Mouse (Mus musculus) midbrain, embryonic 14.5 days (tissue): ENCODE measurements around the gene 6030498E09Rik. TPM values are rescaled to one million over a fixed set of nuclear protein-coding genes. Genes with fewer than 3 reads are reported as not detected.
A peak's percentile ranks its signal among the peaks of the same experiment; 100 is the strongest.

Experiments used
- ATAC-seq: fragments of 200-750 bp; cut with Nextera tagmentation; 2 replicates; pipeline ENCODE4 v1.8.0; 2017; ENCODE audit warnings: moderate number of reproducible peaks, moderate library complexity; ENCODE audit not compliant: low FRiP score, low TSS enrichment
- DNase-seq: peaks from one replicate; pipeline ENCODE4 v3.0.0-alpha.2; 2015
- H3K27ac ChIP-seq: fragments of 300-500 bp; sonication (generic); replicated peaks from 2 replicates; pipeline ENCODE4 v1.5.1; 2014; ENCODE audit warnings: mild to moderate bottlenecking, low read depth, low read length, moderate library complexity
- H3K27me3 ChIP-seq: fragments of 300-500 bp; sonication (generic); 2 replicates; pipeline ENCODE4 v1.6.1; 2014; ENCODE audit warnings: low read length, control low read depth, mixed read lengths; ENCODE audit not compliant: control insufficient read depth, insufficient read depth
- H3K36me3 ChIP-seq: fragments of 300-500 bp; sonication (generic); 2 replicates; pipeline ENCODE4 v1.6.1; 2014; ENCODE audit warnings: low read length, control low read depth; ENCODE audit not compliant: control insufficient read depth, insufficient read depth
- H3K4me1 ChIP-seq: fragments of 300-500 bp; sonication (generic); 2 replicates; pipeline ENCODE4 v1.6.1; 2014; ENCODE audit warnings: mild to moderate bottlenecking, antibody characterized with exemption, low read length, control low read depth; ENCODE audit not compliant: control insufficient read depth, insufficient read depth
- H3K4me2 ChIP-seq: fragments of 300-500 bp; sonication (generic); 2 replicates; pipeline ENCODE4 v1.6.1; 2014; ENCODE audit warnings: mild to moderate bottlenecking, low read length, moderate library complexity
- H3K4me3 ChIP-seq: fragments of 300-500 bp; sonication (generic); replicated peaks from 2 replicates; pipeline ENCODE4 v1.5.1; 2014; ENCODE audit warnings: low read depth, low read length
- H3K9ac ChIP-seq: fragments of 300-500 bp; sonication (generic); replicated peaks from 2 replicates; pipeline ENCODE4 v1.6.1; 2014; ENCODE audit warnings: mild to moderate bottlenecking, low read length, moderate library complexity
- H3K9me3 ChIP-seq: fragments of 300-500 bp; sonication (generic); 2 replicates; pipeline ENCODE4 v1.6.1; 2016; ENCODE audit warnings: low read length, control low read depth, mixed read lengths; ENCODE audit not compliant: control insufficient read depth
- WGBS: fragments of 180-500 bp; shearing (Covaris S2); extraction: QIAGEN DNeasy Blood & Tissue Kit; methylation state at CpG from one replicate; pipeline ENCODE4 v1.1.7; 2014; 5-methylcytosine and 5-hydroxymethylcytosine counted together
- polyA plus RNA-seq: library from polyadenylated mRNA; unstranded; fragments of >200 nt; fragmentation: Nextera tagmentation; extraction: Ambion mirVana; gene quantifications from 2 replicates; pipeline ENCODE4 v1.2.1, GENCODE M21; 2014

The 6030498E09Rik gene
- not detected in 2 replicates for polyA plus RNA-seq

DNA sequence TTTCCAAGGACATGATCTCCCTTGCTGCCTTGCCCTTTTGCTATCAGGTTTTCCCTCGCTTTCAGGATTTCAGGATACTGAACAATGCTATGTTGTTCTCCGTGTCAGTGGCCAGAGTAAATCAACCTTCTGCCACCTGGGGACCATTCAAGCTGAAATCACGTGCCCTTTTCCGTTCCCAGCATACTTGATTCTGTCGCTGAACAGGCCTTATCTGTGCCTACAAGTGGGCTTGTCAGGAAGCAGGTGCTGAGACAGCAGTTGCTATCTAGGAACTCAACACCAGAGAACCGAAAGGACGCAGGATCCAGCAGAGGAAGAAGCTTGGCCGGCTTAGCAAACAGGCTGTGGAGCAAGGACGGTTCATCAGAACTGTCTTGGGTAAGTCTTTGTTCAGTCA, at the start of gene 6030498E09Rik:
6030498E09Rik (plus strand) TSS at position 194 of the 400 bp plus-strand sequence.
- Histone ChIP-seq H3K9me3 (no peaks in the 10 kb centered on the region), H3K4me2 (no peak within 1 kb of the TSS), H3K36me3 (no peaks in the 10 kb centered on the region), H3K27ac (no peak within 1 kb of the TSS), H3K9ac (no peak within 1 kb of the TSS), H3K4me1 (no peaks in the 10 kb centered on the region), H3K4me3 (no peak within 1 kb of the TSS), H3K27me3 (no peaks in the 10 kb centered on the region)
- 78% methylated on average over 9 of the region's 9 CpGs for WGBS
- ATAC-seq, result no peak
- no peak for DNase-seq

DNA sequence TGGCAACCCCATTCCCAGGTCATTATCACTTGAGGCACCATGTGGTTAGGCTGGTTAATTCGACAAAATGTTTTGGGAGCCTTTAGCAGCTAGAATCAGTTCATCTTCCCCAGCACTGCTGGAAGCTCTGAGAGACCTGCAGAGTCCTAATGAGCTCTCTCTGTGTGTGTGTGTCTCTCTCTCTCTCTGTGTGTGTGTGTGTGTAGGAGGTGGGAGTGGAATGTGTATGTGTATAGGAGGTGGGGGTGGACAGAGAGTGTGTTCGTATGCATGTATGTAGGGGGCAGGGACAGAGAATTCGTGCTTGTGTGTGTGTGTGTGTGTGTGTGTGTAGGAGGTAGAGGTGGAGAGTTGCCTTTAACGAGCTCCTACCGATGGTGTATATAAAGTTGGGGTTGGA, 42.4 kb upstream of the 6030498E09Rik start:
- H3K27me3 ChIP-seq, result no peaks in the 10 kb centered on the region
- H3K9ac ChIP-seq, result no peak overlapping the region
- H3K4me3 ChIP-seq, result no peak overlapping the region
- WGBS, result 45% methylated on average over 5 of the region's 5 CpGs
- no peaks in the 10 kb centered on the region for H3K9me3 ChIP-seq
- H3K36me3 ChIP-seq, result no peaks in the 10 kb centered on the region
- no peak overlapping the region for H3K27ac ChIP-seq
- no peak overlapping the region for H3K4me2 ChIP-seq
- no peaks in the 10 kb centered on the region for H3K4me1 ChIP-seq
- no peak for DNase-seq
- ATAC-seq, result no peak

DNA sequence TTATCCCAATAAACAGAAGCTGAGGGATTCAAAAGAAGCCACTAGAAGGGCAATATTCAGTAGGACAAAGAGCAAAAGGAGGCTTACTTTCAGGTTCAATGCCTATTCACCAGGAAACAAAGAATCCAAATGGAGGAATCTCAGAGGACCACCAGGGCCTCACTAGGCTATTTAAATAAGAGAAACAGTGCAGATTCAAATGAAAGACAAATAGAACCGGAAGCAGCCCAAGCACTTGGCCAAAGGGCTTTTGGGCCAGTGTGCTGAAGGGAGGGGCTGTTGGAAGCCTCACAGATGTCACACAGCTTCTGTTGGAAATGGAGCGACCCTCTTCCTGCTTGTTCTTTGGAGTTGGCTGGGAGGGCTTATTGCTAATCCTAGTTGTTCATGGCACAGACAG, 41.8 kb upstream of the 6030498E09Rik start:
- ATAC-seq (no peak), DNase-seq (peak; percentile 14)
- Histone ChIP-seq H3K4me3 (no peak overlapping the region), H3K27me3 (no peaks in the 10 kb centered on the region), H3K27ac (no peak overlapping the region), H3K36me3 (no peaks in the 10 kb centered on the region), H3K4me1 (no peaks in the 10 kb centered on the region), H3K4me2 (no peak overlapping the region), H3K9ac (no peak overlapping the region), H3K9me3 (no peaks in the 10 kb centered on the region)
- 42% methylated on average over 2 of the region's 2 CpGs for WGBS

DNA sequence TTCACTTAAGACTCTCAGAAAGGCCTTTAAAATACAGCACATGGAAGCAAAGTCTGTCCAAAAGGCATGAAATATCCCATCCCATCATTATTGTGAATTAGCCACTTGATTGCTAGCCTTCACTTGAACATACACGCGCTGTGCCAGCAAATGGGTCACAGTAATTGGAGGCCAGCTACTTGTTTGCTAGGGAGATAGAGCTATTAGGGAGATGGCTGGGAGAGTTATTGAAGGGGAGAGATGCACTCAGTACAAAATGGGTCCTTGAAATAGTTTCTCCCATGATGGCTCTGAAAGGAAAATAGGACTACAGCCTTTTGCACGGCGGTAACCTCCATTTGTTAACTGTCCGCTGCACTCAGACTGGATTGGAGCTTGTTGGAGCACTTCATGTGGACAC, 38.8 kb upstream of the 6030498E09Rik start:
- WGBS, result 93% methylated on average over 5 of the region's 5 CpGs
- ATAC-seq (no peak), DNase-seq (no peak)
- Histone ChIP-seq H3K4me1 (no peaks in the 10 kb centered on the region), H3K27ac (no peak overlapping the region), H3K4me3 (no peak overlapping the region), H3K9me3 (no peaks in the 10 kb centered on the region), H3K36me3 (no peaks in the 10 kb centered on the region), H3K27me3 (no peaks in the 10 kb centered on the region), H3K9ac (no peak overlapping the region), H3K4me2 (no peak overlapping the region)

DNA sequence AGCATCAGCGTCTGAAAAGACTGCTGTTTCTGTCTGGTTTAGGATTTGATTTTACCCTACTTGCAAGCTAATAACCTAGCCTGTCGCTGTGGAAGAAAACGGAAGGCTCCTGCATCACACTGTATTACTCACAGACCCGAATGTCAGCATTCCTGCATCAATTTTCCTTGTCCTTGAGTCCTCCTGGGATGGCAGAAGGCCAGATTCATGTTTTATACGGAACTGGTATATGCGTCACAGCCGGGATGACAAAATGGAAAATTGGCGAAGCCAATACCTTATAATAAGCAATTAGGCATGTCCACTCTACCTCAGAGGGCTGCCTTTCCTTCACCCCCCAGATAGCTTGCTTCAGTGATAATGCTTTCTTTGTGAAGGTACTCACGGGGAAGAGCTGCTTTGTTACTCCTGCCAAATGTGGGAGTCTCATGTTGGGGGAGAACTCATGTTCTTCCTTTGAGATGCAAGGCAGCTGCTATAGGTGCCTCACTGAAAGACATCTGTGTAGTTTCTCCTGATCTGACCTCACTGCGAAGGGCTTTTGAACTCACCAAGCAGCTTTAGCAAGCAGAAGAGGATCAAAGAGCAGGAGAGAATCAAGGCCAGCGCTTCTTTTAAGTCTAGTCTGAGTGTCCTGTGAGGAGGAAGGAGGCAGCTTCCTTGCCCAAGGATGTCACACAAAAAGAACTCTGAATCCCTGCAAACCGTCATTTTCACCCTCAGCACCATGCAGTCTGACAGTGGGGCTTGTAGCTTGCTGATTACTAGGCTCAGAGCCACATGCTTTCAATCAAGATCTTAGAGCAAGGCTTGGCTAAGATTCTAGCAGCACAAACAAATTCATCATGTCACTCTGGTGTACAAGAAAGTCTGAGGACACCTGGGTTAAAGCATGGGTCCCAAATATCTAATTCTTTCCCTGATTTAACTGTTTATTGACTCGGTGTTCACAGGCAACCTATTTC, 37.3 kb upstream of the 6030498E09Rik start:
- Histone ChIP-seq H3K27me3 (no peaks in the 10 kb centered on the region), H3K4me3 (no peak overlapping the region), H3K27ac (no peak overlapping the region), H3K9ac (no peak overlapping the region), H3K36me3 (no peaks in the 10 kb centered on the region), H3K9me3 (no peaks in the 10 kb centered on the region), H3K4me1 (no peaks in the 10 kb centered on the region), H3K4me2 (no peak overlapping the region)
- WGBS, result 55% methylated on average over 13 of the region's 13 CpGs
- ATAC-seq (no peak), DNase-seq (peak; percentile 11)

DNA sequence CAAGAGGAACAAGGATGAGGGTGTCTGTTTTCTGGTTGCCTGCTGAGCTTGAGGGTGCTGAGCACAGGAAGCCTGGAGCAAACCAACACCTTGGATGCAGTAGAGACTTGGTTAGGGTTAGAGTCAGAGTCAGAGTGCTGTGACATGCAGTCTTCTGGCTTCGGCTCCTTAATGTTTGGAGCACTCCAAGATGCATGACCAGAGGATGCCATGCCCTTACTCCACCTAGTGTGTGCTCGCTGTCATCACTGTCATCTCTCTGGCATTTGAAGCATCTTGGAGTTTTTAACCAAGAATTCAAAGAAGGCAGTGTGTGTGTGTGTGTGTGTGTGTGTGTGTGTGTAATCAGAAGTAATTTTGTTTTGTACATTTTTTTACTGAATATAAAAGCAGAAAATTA, 1.0 kb upstream of the 6030498E09Rik start:
- ATAC-seq (no peak), DNase-seq (peak; percentile 1)
- Histone ChIP-seq H3K4me2 (no peak overlapping the region), H3K36me3 (no peaks in the 10 kb centered on the region), H3K9me3 (no peaks in the 10 kb centered on the region), H3K27me3 (no peaks in the 10 kb centered on the region), H3K4me3 (no peak overlapping the region), H3K27ac (no peak overlapping the region), H3K4me1 (no peaks in the 10 kb centered on the region), H3K9ac (no peak overlapping the region)
- 87% methylated on average over 2 of the region's 2 CpGs for WGBS

DNA sequence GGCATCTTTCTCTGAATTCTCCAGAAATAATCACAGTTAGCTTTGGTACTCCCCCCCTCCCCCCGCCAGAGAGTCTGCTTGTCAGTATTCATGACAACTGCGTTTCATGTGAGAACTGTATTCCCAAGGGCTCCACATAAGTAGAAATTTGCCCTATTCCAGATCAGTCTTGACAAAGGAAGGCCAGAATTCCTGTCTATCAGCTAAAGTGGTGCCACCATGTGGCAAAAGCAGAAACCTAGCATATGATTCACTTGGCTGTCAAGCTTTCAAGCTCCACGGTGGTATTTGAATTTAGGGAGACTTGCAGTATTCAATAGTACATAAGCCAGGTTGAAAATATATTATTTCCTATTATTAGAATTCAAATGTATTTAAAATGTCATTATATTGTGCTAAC, 585 bp upstream of the 6030498E09Rik start:
- peak; percentile 74 for DNase-seq
- WGBS, result 35% methylated on average over 3 of the region's 3 CpGs

DNA sequence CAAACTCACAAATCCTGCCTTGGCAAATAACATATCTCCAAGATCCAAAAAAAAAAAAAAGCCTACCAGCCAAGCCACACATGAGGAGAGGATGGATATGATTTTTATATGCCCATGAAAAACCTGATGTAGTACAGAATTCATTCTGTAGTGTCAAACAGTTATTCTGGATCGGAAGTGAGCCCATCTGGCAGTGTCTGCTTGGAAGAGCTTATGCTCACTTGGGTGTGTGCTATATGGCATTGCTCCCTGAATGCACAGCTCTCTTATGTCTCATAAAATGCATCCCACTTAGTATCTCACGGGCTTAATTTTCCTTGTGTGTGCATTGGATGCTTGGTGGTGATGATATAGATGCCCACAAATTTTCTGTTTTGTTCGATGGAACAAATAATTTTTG, 21.9 kb downstream of the 6030498E09Rik start:
- WGBS, result 81% methylated on average over 3 of the region's 3 CpGs
- ATAC-seq (no peak), DNase-seq (no peak)
- Histone ChIP-seq H3K36me3 (no peaks in the 10 kb centered on the region), H3K27me3 (no peaks in the 10 kb centered on the region), H3K4me1 (no peaks in the 10 kb centered on the region), H3K4me2 (no peak overlapping the region), H3K9ac (no peak overlapping the region), H3K4me3 (no peak overlapping the region), H3K9me3 (no peaks in the 10 kb centered on the region), H3K27ac (no peak overlapping the region)

More for the DNA sequence above, 585 bp upstream of the 6030498E09Rik start:
- no peaks in the 10 kb centered on the region for H3K36me3 ChIP-seq
- H3K27me3 ChIP-seq, result no peaks in the 10 kb centered on the region
- H3K27ac ChIP-seq, result no peak overlapping the region
- H3K9ac ChIP-seq, result no peak overlapping the region
- no peak overlapping the region for H3K4me3 ChIP-seq
- ATAC-seq, result no peak
- no peak overlapping the region for H3K4me2 ChIP-seq
- H3K9me3 ChIP-seq, result no peaks in the 10 kb centered on the region
- H3K4me1 ChIP-seq, result no peaks in the 10 kb centered on the region

DNA sequence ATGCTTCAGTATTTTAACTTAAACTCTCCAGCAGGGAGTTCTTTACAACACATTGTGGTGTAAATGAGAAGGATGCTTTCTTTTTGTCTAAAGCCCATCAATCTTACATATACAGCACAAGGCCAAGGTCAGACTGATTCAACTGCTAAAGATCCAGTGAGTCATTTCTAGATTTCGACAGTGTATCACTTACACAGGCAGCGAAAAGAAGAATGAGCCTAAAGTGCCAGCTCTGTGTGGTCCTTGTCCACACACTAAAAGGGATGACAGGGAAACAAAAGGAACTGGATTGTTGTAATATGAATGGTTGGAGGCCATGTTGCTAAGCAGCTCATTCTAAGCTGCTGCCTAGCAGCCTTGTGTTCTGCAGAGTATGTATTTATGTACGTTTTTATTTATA, 41.5 kb downstream of the 6030498E09Rik start:
- no peak overlapping the region for H3K27ac ChIP-seq
- H3K27me3 ChIP-seq, result no peaks in the 10 kb centered on the region
- WGBS, result 44% methylated on average over 3 of the region's 3 CpGs
- no peak for DNase-seq
- H3K4me3 ChIP-seq, result no peak overlapping the region
- H3K36me3 ChIP-seq, result no peaks in the 10 kb centered on the region
- no peaks in the 10 kb centered on the region for H3K9me3 ChIP-seq
- no peak for ATAC-seq
- H3K4me1 ChIP-seq, result no peaks in the 10 kb centered on the region
- H3K9ac ChIP-seq, result no peak overlapping the region
- H3K4me2 ChIP-seq, result no peak overlapping the region
